Mouse (Mus musculus) E14TG2a.4 (cell line): ENCODE data around the gene Fam189a2.

Source experiments
- CTCF ChIP-seq: conservative IDR thresholded peaks from 2 replicates; pipeline ENCODE4 v1.5.1; 2014; ENCODE audit warnings: low read length
- NANOG ChIP-seq: IDR thresholded peaks from 2 replicates; pipeline ENCODE4 v1.6.1; 2014; ENCODE audit warnings: borderline replicate concordance, low read length, mixed read lengths
- POU5F1 ChIP-seq: IDR thresholded peaks from 2 replicates; pipeline ENCODE4 v1.6.1; 2014; ENCODE audit warnings: low read length, borderline replicate concordance

GRCm38 (mm10) chr19:24054904-24055303 lies 24.1 kb upstream of the Fam189a2 start:
- TF ChIP-seq CTCF: no peak
- TF ChIP-seq NANOG: no peak
- TF ChIP-seq POU5F1: no peak
